Mouse (Mus musculus) fibroblast of lung, adult 2 months (primary cell): ENCODE results near the gene Krtap12-1.
"Not testable (repeated sequence)": the region's sequence is repeated elsewhere in the genome, so short reads cannot be mapped to it uniquely, and the experiment has no call there.

Source experiments
- DNase-seq: peaks from one replicate; pipeline ENCODE4 v3.0.0-alpha.2; 2011; ENCODE audit warnings: low read depth

Krtap12-1 gene

DNA sequence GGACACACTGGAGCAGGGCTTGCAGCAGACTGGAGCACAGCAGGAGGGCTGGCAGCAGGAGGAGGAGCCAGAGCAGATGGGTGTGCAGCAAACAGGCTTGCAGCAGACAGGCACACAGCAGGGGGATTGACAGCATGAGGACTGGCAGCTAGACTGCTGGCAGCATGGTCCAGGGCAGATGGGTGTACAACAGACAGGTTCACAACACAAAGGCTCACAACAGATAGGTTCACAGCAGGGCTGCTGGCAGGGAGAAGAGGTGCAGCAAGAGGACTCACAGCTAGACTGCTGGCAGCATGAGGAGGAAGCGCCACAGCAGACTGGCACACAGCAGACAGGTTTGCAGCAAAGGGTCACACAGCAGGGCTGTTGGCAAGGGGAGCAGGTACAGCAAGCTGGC, 30.3 kb downstream of the Krtap12-1 start:
- not testable (repeated sequence) for DNase-seq

DNA sequence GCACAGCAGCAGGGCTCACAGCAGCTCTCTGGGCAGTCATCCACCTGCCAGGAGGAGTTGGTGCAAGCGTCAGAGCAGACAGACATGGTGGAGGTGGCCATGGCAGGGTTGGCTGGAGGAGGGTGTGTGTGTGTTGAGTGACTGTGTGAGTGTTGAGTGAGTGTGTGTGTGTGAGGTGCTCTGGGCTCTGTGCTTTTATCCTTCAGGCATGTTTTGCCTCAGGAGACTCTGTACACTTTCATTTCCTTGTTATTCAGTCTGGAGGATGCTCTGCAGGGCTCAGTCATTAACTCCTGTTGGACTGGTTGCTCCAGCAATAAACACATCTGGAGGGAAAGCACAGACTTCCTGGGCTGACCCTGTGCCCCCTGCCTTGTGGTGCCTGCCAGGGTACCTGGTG, 30.9 kb downstream of the Krtap12-1 start, which contains the start of gene Gm9736:
Gm9736 (minus strand) TSS at position 101 of the 400 bp plus-strand sequence.
- DNase-seq: not testable (repeated sequence)

DNA sequence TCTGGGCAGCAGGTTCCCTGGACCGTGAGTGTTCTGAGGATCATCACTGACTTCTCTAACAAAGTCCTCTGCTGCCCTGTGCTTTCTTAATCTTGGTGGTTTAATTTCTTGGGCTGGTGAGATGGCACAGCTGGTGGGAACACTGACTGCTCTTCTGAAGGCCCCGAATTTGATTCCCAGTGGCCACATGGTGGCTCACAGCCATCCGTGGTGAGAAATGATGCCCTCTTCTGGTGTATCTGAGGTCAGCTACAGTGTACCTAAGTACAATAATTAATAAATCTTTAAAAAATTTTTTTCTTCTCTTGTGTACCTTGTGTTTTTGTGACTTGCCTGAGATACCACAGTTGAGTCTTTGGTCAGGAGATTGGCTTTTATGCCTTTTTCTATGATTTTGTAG, 31.9 kb downstream of the Krtap12-1 start:
- not testable (repeated sequence) for DNase-seq

DNA sequence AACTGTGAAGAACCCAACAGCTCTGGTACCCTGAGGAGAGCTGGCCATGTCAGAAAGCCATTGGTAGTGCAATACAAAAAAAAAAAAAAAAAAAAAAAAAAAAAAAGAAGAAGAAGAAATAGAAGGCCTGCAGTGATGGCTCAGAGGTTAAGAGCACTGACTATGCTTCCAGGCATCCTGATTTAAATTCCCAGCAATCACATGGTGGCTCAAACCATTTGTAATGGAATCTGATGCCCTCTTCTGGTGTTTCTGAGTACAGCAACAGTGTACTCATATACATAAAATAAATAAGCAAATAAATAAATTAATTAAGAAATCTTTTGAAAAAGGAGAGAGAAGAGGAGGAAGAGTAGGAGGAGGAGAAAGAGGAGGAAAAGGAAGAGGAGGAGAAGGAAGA, 33.0 kb downstream of the Krtap12-1 start:
- DNase-seq: no peak

DNA sequence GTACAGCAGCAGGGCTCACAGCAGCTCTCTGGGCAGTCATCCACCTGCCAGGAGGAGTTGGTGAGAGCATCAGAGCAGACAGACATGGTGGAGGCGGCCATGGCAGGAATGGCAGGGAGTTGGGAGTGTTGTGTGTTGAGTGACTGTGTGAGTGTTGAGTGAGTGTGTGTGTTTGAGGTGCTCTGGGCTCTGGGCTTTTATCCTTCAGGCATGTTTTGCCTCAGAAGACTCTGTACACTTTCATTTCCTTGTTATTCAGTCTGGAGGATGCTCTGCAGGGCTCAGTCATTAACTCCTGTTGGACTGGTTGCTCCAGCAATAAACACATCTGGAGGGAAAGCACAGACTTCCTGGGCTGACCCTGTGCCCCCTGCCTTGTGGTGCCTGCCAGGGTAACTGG, 39.2 kb downstream of the Krtap12-1 start, which contains the start of gene Gm3233:
Gm3233 (minus strand) TSS at position 101 of the 400 bp plus-strand sequence.
- DNase-seq: not testable (repeated sequence)

DNA sequence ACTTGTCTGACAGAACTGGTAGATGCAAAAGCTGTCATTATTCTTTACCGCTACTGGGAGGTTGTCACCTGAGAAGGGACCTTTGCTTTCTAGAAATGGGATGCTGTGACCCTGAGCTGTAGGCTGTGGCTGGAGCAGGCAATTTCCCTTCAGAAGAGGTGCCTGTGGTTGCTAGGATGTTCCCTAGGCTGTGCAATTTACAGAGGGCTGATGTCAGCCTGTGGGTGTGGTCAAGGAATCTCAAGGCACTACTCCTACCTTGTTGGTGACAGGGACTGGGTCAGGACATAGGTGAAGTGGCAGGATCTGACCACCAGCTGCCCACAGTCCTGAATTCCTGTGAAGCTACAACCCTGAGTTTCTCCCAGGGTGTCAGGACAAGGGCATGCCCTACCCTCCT, 49.3 kb downstream of the Krtap12-1 start:
- DNase-seq: no peak
